Comparison of ENCODE assay signal across 17 mouse cellular contexts in genomic region chr12:71603136-71603535, GRCm38 (mm10).
A peak's percentile ranks its signal among the peaks of the same experiment; 100 is the strongest.
DNase-seq lines count a peak whose midpoint lies in the region.
"Had no signal": no experiment of that assay in that cellular context is flagged by ENCODE, and none has a peak within 500 bp of the region (broad histone marks: within the 10 kb centered on the region; RNA-seq: fewer than 3 reads in every experiment).

No protein-coding gene starts in this region.

- DNase-seq in cerebellum, adult 11-12 months, result peak; percentile 20
- no peak for DNase-seq in cerebellum, postnatal 36 days
- peak; percentile 55 to 63 for DNase-seq in cerebellum, postnatal 10 days
- no peak for DNase-seq in cerebellum, postnatal 4 days (ENCODE audit: low spot score in 2 of 2)
- peak; percentile 42 for DNase-seq in brain, adult 2 months (ENCODE audit: low read depth, low spot score)
- peak; percentile 27 to 29 for DNase-seq in cerebellum, postnatal 25 days
- DNase-seq in heart, postnatal 25 days (ENCODE audit: low spot score), result no peak
- DNase-seq: adrenal gland, postnatal 10 days; adrenal gland, postnatal 36 days; B cell, adult 2 months; forebrain, postnatal 0 days; gastrocnemius, adult 2 months; gastrocnemius, postnatal 14 days; heart, adult 18-20 months; heart, postnatal 14 days; kidney, adult 11 months; kidney, adult 8-10 months had no signal

- intact Hi-C loops in heart, postnatal 25 days (cut with DNase I), result no loop called here

Comparison
In these comparisons a context has a peak if more than half of its experiments do, and no peak if none do; other contexts are left out.
1. DNase-seq: peak in cerebellum, adult 11-12 months (single experiment), cerebellum, postnatal 10 days (2 of 2), brain, adult 2 months (single experiment) and cerebellum, postnatal 25 days (2 of 2); none in cerebellum, postnatal 36 days (0 of 2), cerebellum, postnatal 4 days (0 of 2) and heart, postnatal 25 days (single experiment).